Mouse (Mus musculus): ENCODE data around the gene Map6. TPM values are rescaled to one million over a fixed set of nuclear protein-coding genes. Genes with fewer than 3 reads are reported as not detected.

The Map6 gene
- total RNA-seq, 2 experiments from 2014 or later, result not detected

DNA sequence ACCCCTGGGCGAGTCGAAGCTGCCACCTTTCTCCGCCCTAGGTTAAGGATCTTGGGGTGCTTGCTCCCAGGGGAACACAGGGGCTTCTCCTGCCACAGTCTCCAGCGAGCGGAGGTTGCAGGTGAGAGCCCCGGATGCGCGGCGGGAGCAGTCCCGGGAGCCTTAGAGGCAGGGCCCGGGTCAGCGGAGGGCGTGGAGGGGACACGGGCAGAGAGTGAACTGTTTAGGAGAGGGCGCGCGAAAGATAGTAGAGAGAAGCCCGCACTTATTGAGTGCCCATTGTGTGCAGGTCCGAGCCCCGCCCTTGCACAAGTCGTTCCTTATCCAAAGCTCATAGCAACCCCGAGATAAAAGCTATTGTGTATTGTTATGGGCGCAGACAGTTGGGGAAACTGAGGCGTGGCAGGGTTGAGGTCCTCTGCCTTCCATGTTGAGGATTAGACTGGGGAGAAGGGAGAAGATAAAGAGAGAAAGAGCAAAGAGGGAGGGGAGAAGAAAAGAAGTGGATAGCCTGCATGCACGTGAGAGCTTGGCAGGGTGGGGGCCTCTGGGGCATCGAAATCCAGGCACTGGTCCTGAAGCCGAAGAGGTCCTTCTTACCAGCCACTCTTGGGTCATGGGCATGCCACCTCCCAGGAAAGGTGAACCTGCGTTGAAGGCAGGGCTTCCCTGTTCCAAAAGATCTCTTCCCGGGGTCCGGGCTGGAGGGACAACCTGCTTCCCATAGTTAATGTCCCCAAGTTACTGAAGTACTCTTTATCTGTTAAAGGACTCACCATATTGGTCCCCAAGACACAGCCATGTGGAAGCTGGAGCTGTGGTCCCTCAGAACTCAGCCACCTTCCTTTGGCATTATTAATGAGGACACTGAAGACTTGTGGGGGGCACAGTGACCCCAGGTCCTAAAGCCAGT lies 115.1 kb downstream of the Map6 start:
- no peak for ATAC-seq (replicated peaks; ENCODE audit: poor library complexity, severe bottlenecking)

DNA sequence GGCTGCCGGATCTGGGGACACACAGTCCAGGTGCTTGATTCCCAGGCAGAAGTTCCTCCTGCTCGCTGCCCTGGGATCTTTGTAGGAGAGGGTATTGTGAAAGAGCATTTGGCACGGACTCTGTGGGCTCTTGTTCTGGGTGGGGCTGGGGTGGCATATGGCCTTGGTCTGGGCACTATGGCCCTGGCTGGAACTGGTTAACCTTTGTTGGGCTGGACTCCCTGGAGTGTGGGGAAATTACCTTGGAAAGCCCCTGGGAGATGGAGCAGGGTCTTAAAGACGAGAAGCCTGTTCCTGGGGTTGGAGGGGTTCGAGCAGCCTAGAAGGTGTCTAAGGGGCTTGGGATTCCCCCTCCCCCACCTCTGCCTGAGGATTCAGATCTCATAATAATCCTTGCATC lies 116.0 kb downstream of the Map6 start:
- no peak for ATAC-seq (replicated peaks; ENCODE audit: poor library complexity, severe bottlenecking)

DNA sequence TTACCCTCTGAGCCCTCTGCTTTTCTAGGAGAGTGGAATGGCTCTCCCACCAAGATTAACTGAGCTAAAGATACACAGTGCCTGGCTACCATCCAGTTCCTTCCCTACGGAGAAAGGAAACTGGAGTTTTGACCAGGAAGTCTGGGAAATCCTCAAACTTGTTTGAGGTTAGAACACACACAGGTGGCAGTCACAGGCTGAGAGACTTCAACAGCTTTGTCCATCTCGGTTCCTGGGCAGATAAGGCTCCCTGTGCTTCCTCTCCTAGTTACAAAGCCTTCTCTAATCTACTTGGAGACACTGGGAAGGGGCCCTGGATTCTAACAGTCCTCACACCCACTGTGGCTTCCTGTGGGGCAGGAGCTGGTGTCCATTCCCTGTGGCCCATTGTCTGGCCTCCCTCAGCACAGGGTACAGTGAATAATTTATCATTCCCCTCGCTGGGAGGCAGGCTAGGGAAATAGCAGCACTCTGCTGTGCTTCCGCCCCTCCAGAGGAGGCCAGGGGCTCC lies 116.9 kb downstream of the Map6 start:
- no peak for ATAC-seq (replicated peaks; ENCODE audit: poor library complexity, severe bottlenecking)

DNA sequence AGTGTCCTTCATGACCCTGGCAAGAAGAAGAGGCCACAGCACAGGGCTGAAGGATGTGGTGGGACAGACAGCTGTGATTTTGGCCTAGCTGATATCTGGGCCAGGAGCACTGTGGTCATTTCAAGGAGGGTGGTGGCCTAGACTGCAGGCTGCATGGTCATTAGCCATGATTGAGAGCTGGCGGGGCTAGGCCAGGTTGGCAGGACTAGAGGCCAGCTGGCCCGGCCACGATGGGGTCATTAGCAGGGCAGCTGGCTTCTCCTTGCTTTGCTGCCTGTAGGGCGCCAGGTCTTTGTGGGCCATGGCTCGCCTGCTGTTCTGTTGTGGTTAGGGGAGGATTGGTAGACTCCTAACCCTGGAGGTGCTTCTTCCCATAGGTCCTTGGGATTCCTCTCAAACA lies 118.8 kb downstream of the Map6 start:
- ATAC-seq (replicated peaks; ENCODE audit: poor library complexity, severe bottlenecking), result no peak

Other genes starting within 250 kb of the Map6 start
- gene Uvrag, start 126.3 kb upstream of the Map6 start, total RNA-seq (2014; fragmentation: Nextera tagmentation), result 25.7 and 31.0 TPM in 2 replicates
- gene Uvrag, start 126.3 kb upstream of the Map6 start, total RNA-seq (2017), result 26.8 and 38.7 TPM in 2 replicates
- gene Dgat2, start 84.7 kb upstream of the Map6 start, total RNA-seq (2014; fragmentation: Nextera tagmentation), result 9.6 and 13.9 TPM in 2 replicates
- 6.7 and 7.9 TPM in 2 replicates for gene Dgat2, start 84.7 kb upstream of the Map6 start, total RNA-seq (2017)
- 1.5 and 6.2 TPM in 2 replicates for gene Mogat2, start 28.8 kb upstream of the Map6 start, total RNA-seq (2014; fragmentation: Nextera tagmentation)
- gene Mogat2, start 28.8 kb upstream of the Map6 start, total RNA-seq (2017), result 3.6 and 4.8 TPM in 2 replicates
- 0.80 TPM in 1 of 2 replicates, not detected in the other for gene Serpinh1, start 85.8 kb downstream of the Map6 start, total RNA-seq (2014; fragmentation: Nextera tagmentation)
- gene Serpinh1, start 85.8 kb downstream of the Map6 start, total RNA-seq (2017), result not detected in 2 replicates
- gene Gdpd5, start 114.0 kb downstream of the Map6 start, total RNA-seq (2014; fragmentation: Nextera tagmentation), result not detected in 2 replicates
- 0.56 TPM in 1 of 2 replicates, not detected in the other for gene Gdpd5, start 114.0 kb downstream of the Map6 start, total RNA-seq (2017)
- not detected in 2 replicates for gene Klhl35, start 198.6 kb downstream of the Map6 start, total RNA-seq (2014; fragmentation: Nextera tagmentation)
- 0.22 and 0.57 TPM in 2 replicates for gene Klhl35, start 198.6 kb downstream of the Map6 start, total RNA-seq (2017)
- 1,410 and 1,463 TPM in 2 replicates for gene Rps3, start 216.3 kb downstream of the Map6 start, total RNA-seq (2014; fragmentation: Nextera tagmentation)
- 1,810 and 2,293 TPM in 2 replicates for gene Rps3, start 216.3 kb downstream of the Map6 start, total RNA-seq (2017)

All from granulocyte monocyte progenitor cell, adult 5-6 weeks (primary cell).